Mouse (Mus musculus): ENCODE results near the gene Sdk1.

Gene Sdk1

GRCm38 (mm10) chr5:141698406-141698805 lies 457.1 kb downstream of the Sdk1 start:
- TF ChIP-seq GATA4 (IDR thresholded peaks at IDR 0.05; ENCODE audit: insufficient replicate concordance, low read length): no peak

GRCm38 (mm10) chr5:141720751-141721150 lies 479.5 kb downstream of the Sdk1 start:
- no peak for TF ChIP-seq GATA4 (IDR thresholded peaks at IDR 0.05; ENCODE audit: insufficient replicate concordance, low read length)

DNA sequence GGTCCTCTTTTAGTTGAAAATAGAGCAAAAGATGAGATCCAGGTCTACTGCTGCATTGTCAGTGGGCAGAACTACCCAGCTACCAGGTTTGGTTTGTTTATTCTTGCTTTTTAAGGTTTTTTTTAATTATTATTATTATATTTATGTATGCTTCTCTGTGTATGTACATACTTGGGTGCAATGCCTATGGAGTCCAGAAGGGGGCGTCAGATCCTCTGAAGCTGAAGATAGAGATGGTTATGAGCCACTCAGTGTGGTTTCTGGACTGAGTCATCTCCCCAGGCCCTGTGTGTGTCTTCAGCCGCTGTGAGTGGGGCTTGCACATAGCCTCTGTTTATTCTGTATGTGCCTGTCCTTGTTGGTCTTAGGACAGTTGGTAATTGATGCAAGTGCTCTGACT lies 486.7 kb downstream of the Sdk1 start:
- no peak for TF ChIP-seq GATA4 (IDR thresholded peaks at IDR 0.05; ENCODE audit: insufficient replicate concordance, low read length)

- TF ChIP-seq GATA4 (IDR thresholded peaks at IDR 0.05; ENCODE audit: insufficient replicate concordance, low read length): no peak
These were observed 488.7 kb downstream of the Sdk1 start for GRCm38 (mm10) chr5:141730006-141730405.

DNA sequence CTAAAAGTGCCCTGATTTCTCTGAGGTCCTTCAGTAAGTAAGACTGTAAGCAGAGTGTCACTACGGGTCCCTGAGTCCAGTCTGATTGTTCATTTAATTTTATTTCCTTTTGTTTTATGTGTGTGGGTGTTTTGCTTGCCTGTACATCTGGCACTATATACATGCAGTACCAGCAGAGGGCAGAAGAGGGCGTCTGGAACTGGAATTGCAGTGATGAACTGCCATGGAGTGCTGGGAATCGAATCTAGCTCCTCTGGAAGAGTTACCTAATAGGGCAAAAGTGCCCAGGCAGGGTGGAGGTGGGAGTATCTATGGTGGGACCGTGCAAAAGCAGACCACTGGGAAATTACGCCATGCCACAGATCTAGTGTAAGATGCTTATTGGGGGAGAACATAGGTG lies 497.4 kb downstream of the Sdk1 start:
- TF ChIP-seq GATA4 (IDR thresholded peaks at IDR 0.05; ENCODE audit: insufficient replicate concordance, low read length): no peak

DNA sequence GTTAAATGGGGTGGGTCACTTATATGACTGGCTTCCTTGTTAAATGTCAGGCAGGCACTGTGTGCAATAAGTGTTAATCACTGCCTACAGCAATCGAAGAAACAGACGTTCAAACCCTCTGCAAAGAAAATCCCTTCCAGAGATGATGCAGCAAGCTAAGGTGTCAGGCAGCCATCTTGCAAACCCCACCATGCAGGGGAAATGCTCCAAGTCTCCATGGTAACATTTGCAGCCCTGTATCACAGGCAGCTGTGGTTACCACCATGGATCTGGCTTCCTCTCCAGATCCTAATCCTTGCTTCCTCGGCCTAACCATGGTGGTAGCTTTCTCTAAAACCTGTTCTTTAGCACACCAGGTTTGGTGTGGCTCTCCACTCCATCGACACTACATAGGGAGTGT lies 507.5 kb downstream of the Sdk1 start:
- no peak for TF ChIP-seq GATA4 (IDR thresholded peaks at IDR 0.05; ENCODE audit: insufficient replicate concordance, low read length)

- TF ChIP-seq GATA4 (IDR thresholded peaks at IDR 0.05; ENCODE audit: insufficient replicate concordance, low read length): no peak
These were observed 513.0 kb downstream of the Sdk1 start for GRCm38 (mm10) chr5:141754278-141754677.

GRCm38 (mm10) chr5:141758885-141759284 lies 517.6 kb downstream of the Sdk1 start:
- no peak for TF ChIP-seq GATA4 (IDR thresholded peaks at IDR 0.05; ENCODE audit: insufficient replicate concordance, low read length)

- TF ChIP-seq GATA4 (IDR thresholded peaks at IDR 0.05; ENCODE audit: insufficient replicate concordance, low read length): no peak
These were observed 522.8 kb downstream of the Sdk1 start for GRCm38 (mm10) chr5:141764111-141764510.

DNA sequence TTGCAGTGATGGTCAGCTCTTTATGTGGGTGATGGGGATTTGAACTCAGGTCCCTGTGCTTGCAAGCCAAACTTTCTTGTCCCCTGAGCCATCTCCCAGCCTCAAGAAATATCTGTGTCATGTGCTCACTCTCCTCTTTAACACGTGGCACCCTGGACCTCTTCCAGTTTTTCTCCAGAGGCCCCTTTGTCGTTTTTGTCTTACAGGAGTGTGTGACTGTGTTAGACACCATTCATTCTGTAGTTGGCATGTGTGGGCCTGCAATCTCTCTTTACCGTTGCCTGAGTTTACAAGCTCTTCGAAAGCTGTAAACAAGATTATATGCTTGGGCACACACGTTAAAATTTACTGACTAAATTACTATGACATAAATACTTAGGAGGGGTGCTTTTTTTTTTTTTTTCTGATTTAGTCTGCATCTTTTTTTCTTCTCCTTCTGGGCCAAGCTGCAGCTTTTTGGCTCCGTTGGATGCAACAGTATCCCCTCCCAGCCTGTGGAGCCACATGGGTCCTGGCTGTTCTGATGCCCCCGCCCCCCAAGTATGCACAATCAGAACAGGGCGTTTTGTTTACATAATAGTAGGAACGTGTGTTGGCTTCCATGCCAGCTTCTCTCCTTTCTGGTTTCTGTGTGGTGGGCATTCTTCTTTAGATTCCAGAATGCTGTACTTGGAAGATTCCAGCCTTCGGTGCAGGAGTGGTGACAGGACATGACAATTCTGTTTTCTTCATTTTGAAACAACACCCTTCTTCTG lies 527.6 kb downstream of the Sdk1 start:
- no peak for TF ChIP-seq GATA4 (IDR thresholded peaks at IDR 0.05; ENCODE audit: insufficient replicate concordance, low read length)

- no peak for TF ChIP-seq GATA4 (IDR thresholded peaks at IDR 0.05; ENCODE audit: insufficient replicate concordance, low read length)
These were observed 530.2 kb downstream of the Sdk1 start for GRCm38 (mm10) chr5:141771516-141771915.

GRCm38 (mm10) chr5:141778231-141778630 lies 536.9 kb downstream of the Sdk1 start:
- TF ChIP-seq GATA4 (IDR thresholded peaks at IDR 0.05; ENCODE audit: insufficient replicate concordance, low read length): no peak

DNA sequence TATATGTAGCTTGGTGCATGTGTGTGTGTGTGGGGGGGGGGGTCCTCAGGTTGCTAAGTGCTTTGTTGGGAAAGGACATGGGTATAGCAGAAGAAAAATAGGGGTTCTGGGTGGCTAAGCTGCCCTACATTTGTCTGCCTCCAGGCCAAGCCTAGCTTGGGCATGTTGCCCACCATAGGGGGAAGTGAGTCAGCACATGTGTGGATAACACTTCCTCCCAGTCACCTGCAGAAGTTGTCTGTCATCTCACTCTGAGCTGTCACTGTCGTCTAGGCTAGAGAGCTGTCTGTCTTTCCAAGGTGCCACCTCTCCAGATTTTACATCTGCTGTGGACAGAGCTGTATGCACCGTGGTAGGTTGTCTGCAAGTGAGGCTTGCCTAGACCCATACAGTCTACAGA lies 539.9 kb downstream of the Sdk1 start:
- no peak for TF ChIP-seq GATA4 (IDR thresholded peaks at IDR 0.05; ENCODE audit: insufficient replicate concordance, low read length)

DNA sequence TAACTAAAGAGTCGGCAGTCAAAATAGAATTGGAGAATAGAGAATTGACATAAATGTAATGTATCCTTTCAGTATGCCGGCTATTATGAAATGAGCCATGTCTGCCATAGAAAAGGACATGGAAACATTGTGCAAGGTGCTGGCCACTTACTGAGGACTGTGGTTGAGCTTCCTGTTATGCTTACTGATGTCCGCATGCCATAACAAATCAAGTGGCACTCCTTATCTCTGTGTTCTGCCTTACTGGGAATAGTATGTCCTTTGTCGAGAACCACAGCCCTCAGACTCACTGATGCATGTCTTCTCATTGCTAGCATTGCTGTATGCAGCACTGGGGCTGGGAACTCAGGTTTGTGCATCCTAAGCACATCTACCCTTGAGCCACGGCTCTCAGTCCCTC lies 541.0 kb downstream of the Sdk1 start:
- no peak for TF ChIP-seq GATA4 (IDR thresholded peaks at IDR 0.05; ENCODE audit: insufficient replicate concordance, low read length)

GRCm38 (mm10) chr5:141783516-141783915 lies 542.2 kb downstream of the Sdk1 start:
- TF ChIP-seq GATA4 (IDR thresholded peaks at IDR 0.05; ENCODE audit: insufficient replicate concordance, low read length): no peak

DNA sequence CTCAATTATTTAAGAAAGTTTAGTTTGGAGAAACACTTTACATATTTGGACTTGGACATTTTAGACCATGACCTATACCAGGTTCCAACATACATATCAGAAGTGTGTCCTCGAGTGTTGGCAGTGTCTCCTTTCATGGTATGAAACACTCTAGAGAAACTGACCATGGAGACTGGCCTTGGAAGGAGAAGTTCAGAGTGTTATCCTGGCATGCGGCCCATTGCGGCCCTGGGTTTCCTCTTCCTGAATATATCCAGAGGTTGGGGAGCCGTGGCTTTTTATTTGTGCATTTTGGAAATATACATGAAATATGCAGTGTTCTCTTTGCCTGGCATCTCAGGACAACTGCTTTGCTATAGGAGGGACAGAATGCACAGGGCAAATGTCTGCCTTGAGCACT lies 552.6 kb downstream of the Sdk1 start:
- TF ChIP-seq GATA4 (IDR thresholded peaks at IDR 0.05; ENCODE audit: insufficient replicate concordance, low read length): no peak

DNA sequence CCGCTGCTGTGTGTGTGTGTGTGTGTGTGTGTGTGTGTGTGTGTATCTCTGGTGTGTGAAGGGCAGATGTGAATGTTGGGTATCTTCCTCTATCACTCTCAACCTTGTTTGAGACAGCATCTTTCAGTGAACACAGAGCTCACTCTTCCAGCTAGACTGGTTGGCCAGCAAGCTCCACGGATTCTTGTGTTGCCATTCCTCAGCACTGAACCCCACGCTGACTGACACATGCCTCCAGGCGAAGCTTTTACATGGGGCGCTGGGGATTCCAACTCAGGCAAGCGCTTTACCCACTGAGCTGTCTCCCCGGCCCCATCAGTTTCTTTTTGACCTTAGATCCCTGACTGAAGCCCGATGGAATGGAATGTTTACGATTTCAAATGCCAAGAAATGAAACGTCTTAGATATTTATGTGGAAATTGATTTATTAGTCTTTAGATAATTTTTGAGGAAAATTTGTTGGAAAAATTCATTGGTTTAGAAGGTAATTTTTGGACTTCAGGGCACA lies 582.6 kb downstream of the Sdk1 start:
- TF ChIP-seq GATA4 (IDR thresholded peaks at IDR 0.05; ENCODE audit: insufficient replicate concordance, low read length): no peak

Measured in liver, adult (tissue).